Mouse (Mus musculus): ENCODE measurements around the gene Hist1h4f.

The Hist1h4f gene

GRCm38 (mm10) chr13:23513517-23513916 lies 37.9 kb downstream of the Hist1h4f start:
- DNase-seq (ENCODE audit: low read depth, low spot score): no peak

GRCm38 (mm10) chr13:23510127-23510526 lies 41.3 kb downstream of the Hist1h4f start:
- no peak for DNase-seq (ENCODE audit: low read depth, low spot score)

- no peak for DNase-seq (ENCODE audit: low read depth, low spot score)
Measured at GRCm38 (mm10) chr13:23506819-23507515, 44.5 kb downstream of the Hist1h4f start.

- DNase-seq (ENCODE audit: low read depth, low spot score): no peak
Measured at GRCm38 (mm10) chr13:23506351-23506750, 45.1 kb downstream of the Hist1h4f start.

- no peak for DNase-seq (ENCODE audit: low read depth, low spot score)
Measured at GRCm38 (mm10) chr13:23505662-23506345, 45.6 kb downstream of the Hist1h4f start.

GRCm38 (mm10) chr13:23503797-23504196 lies 47.7 kb downstream of the Hist1h4f start:
- DNase-seq (ENCODE audit: low read depth, low spot score): no peak

GRCm38 (mm10) chr13:23502916-23503315 lies 48.5 kb downstream of the Hist1h4f start:
- no peak for DNase-seq (ENCODE audit: low read depth, low spot score)

GRCm38 (mm10) chr13:23502031-23502567 lies 49.3 kb downstream of the Hist1h4f start:
- DNase-seq (ENCODE audit: low read depth, low spot score): no peak

GRCm38 (mm10) chr13:23501511-23501910 lies 49.9 kb downstream of the Hist1h4f start:
- no peak for DNase-seq (ENCODE audit: low read depth, low spot score)

All from brain, embryonic 18.5 days (tissue).